Mouse (Mus musculus) G1E (cell line): ENCODE measurements at regions not wholly inside any gene's neighbourhood (a gene's known extent, or its start where the extent isn't known, plus 50 kb on each side); places are given as distances from the start of the nearest gene placed in this dataset.

Experiments used
- ATAC-seq: 2 replicates; pipeline ENCODE4 v1.8.0; 2016; ENCODE audit warnings: mild to moderate bottlenecking; ENCODE audit not compliant: insufficient number of reproducible peaks, poor library complexity, low FRiP score, severe bottlenecking; ENCODE audit errors: extremely low read depth
- DNase-seq: peaks from one replicate; pipeline ENCODE4 v3.0.0; 2012; ENCODE audit warnings: low spot score
- H3K27me3 ChIP-seq: 2 replicates; pipeline ENCODE4 v1.6.1; 2012; ENCODE audit warnings: mild to moderate bottlenecking, low read length, inconsistent platforms; ENCODE audit not compliant: insufficient read depth
- H3K36me3 ChIP-seq: replicated peaks from 2 replicates; pipeline ENCODE3; 2012; ENCODE audit warnings: mild to moderate bottlenecking, inconsistent platforms
- H3K4me1 ChIP-seq: 2 replicates; pipeline ENCODE4 v1.6.1; 2012; ENCODE audit warnings: low read depth, low read length, inconsistent platforms, mixed read lengths; ENCODE audit not compliant: insufficient read depth
- H3K4me3 ChIP-seq: 2 replicates; pipeline ENCODE4 v1.5.1; 2012; ENCODE audit warnings: low read depth, mild to moderate bottlenecking, inconsistent platforms, low read length, moderate library complexity, mixed read lengths
- H3K9me3 ChIP-seq: replicated peaks from 2 replicates; pipeline ENCODE4 v1.6.1; 2012; ENCODE audit warnings: inconsistent platforms
- CTCF ChIP-seq: IDR thresholded peaks from 2 replicates; pipeline ENCODE4 v1.5.1; 2012; ENCODE audit warnings: low read depth, low read length, inconsistent platforms, mixed read lengths
- GATA1 ChIP-seq: IDR thresholded peaks from 2 replicates; pipeline ENCODE4 v1.6.1; 2012; ENCODE audit warnings: borderline replicate concordance, low read length, inconsistent platforms, mixed read lengths
- GATA2 ChIP-seq: IDR thresholded peaks from 2 replicates; pipeline ENCODE4 v1.6.1; 2012; ENCODE audit warnings: low read depth, low read length, inconsistent platforms, borderline replicate concordance
- POLR2AphosphoS5 ChIP-seq: IDR thresholded peaks from 2 replicates; pipeline ENCODE4 v1.6.1; 2012; ENCODE audit warnings: low read depth, low read length, inconsistent platforms; ENCODE audit not compliant: insufficient replicate concordance
- TAL1 ChIP-seq: conservative IDR thresholded peaks from 2 replicates; pipeline ENCODE4 v1.6.1; 2012; ENCODE audit warnings: low read depth, low read length, inconsistent platforms, mixed read lengths

- no peaks in the 10 kb centered on the region for H3K36me3 ChIP-seq
- TF ChIP-seq GATA2, result no peak
Observed at GRCm38 (mm10) chr17:4187606-4188005, 491.5 kb upstream of the Nox3 start.

GRCm38 (mm10) chr17:4196793-4197448 is 500.9 kb upstream of the Nox3 start:
- Histone ChIP-seq H3K4me3 (no peak overlapping the region), H3K27me3 (no peaks in the 10 kb centered on the region), H3K36me3 (no peaks in the 10 kb centered on the region), H3K9me3 (no peaks in the 10 kb centered on the region), H3K4me1 (no peaks in the 10 kb centered on the region)
- no peak for ATAC-seq
- DNase-seq, result no peak
- no peak for TF ChIP-seq POLR2AphosphoS5
- TF ChIP-seq GATA1, result no peak
- TF ChIP-seq CTCF, result no peak
- TF ChIP-seq GATA2, result no peak
- TF ChIP-seq TAL1, result no peak

More at GRCm38 (mm10) chr17:4187606-4188005, 491.5 kb upstream of the Nox3 start:
- Histone ChIP-seq H3K27me3 (no peaks in the 10 kb centered on the region), H3K9me3 (no peaks in the 10 kb centered on the region), H3K4me1 (no peaks in the 10 kb centered on the region), H3K4me3 (no peak overlapping the region)
- ATAC-seq (no peak), DNase-seq (no peak)

- DNase-seq (no peak), ATAC-seq (no peak)
- H3K27me3 ChIP-seq, result no peaks in the 10 kb centered on the region
- no peaks in the 10 kb centered on the region for H3K4me1 ChIP-seq
- H3K9me3 ChIP-seq, result no peaks in the 10 kb centered on the region
- H3K4me3 ChIP-seq, result no peak overlapping the region
- no peaks in the 10 kb centered on the region for H3K36me3 ChIP-seq
- TF ChIP-seq TAL1 (no peak), POLR2AphosphoS5 (no peak), GATA1 (no peak), GATA2 (no peak), CTCF (no peak)
Observed at GRCm38 (mm10) chr17:4198001-4198400, 501.9 kb upstream of the Nox3 start.

- no peaks in the 10 kb centered on the region for H3K9me3 ChIP-seq
- no peak for TF ChIP-seq CTCF
- no peaks in the 10 kb centered on the region for H3K36me3 ChIP-seq
- no peaks in the 10 kb centered on the region for H3K27me3 ChIP-seq
- H3K4me1 ChIP-seq, result no peaks in the 10 kb centered on the region
- no peak overlapping the region for H3K4me3 ChIP-seq
- ATAC-seq, result no peak
- no peak for DNase-seq
Observed at GRCm38 (mm10) chr17:4199698-4200153, 503.7 kb upstream of the Nox3 start.

GRCm38 (mm10) chr17:4201300-4201699 is 505.2 kb upstream of the Nox3 start:
- Histone ChIP-seq H3K27me3 (no peaks in the 10 kb centered on the region), H3K36me3 (no peaks in the 10 kb centered on the region), H3K4me3 (no peak overlapping the region), H3K4me1 (no peaks in the 10 kb centered on the region), H3K9me3 (no peaks in the 10 kb centered on the region)
- DNase-seq (no peak), ATAC-seq (no peak)
- TF ChIP-seq POLR2AphosphoS5 (no peak), TAL1 (no peak), GATA1 (no peak), GATA2 (no peak), CTCF (no peak)

GRCm38 (mm10) chr17:4208142-4208925 is 512.3 kb upstream of the Nox3 start:
- Histone ChIP-seq H3K36me3 (no peaks in the 10 kb centered on the region), H3K9me3 (no peaks in the 10 kb centered on the region), H3K4me1 (no peaks in the 10 kb centered on the region), H3K27me3 (no peaks in the 10 kb centered on the region), H3K4me3 (no peak overlapping the region)
- DNase-seq (no peak), ATAC-seq (no peak)
- TF ChIP-seq CTCF (no peak), GATA1 (no peak), POLR2AphosphoS5 (no peak)

- Histone ChIP-seq H3K36me3 (no peaks in the 10 kb centered on the region), H3K4me3 (no peak overlapping the region), H3K4me1 (no peaks in the 10 kb centered on the region), H3K27me3 (no peaks in the 10 kb centered on the region), H3K9me3 (no peaks in the 10 kb centered on the region)
- TF ChIP-seq GATA1, result no peak
- DNase-seq (no peak), ATAC-seq (no peak)
Observed at GRCm38 (mm10) chr17:4209650-4210049, 513.6 kb upstream of the Nox3 start.
